Mouse (Mus musculus) heart, postnatal 0 days (tissue): ENCODE results near the gene Zbtb46. TPM values are rescaled to one million over a fixed set of nuclear protein-coding genes. Genes with fewer than 3 reads are reported as not detected.

Source experiments
- ATAC-seq: fragments of 200-750 bp; cut with Nextera tagmentation; 2 replicates; pipeline ENCODE4 v1.8.0; 2017; ENCODE audit warnings: low read depth, moderate number of reproducible peaks, moderate library complexity; ENCODE audit not compliant: insufficient read depth
- DNase-seq: peaks from one replicate; pipeline ENCODE4 v3.0.0-alpha.2; 2016; ENCODE audit warnings: low spot score
- H3K27ac ChIP-seq: fragments of 300-500 bp; sonication (generic); 2 replicates; pipeline ENCODE4 v1.5.1; 2014; ENCODE audit warnings: low read depth, mild to moderate bottlenecking
- H3K27me3 ChIP-seq: fragments of 300-500 bp; sonication (generic); 2 replicates; pipeline ENCODE4 v1.6.1; 2014; ENCODE audit warnings: low read length, mixed read lengths; ENCODE audit not compliant: control insufficient read depth, insufficient read depth
- H3K36me3 ChIP-seq: fragments of 300-500 bp; sonication (generic); replicated peaks from 2 replicates; pipeline ENCODE4 v1.6.1; 2014; ENCODE audit warnings: low read length, mixed read lengths; ENCODE audit not compliant: control insufficient read depth, insufficient read depth
- H3K4me1 ChIP-seq: fragments of 300-500 bp; sonication (generic); 2 replicates; pipeline ENCODE4 v1.6.1; 2014; ENCODE audit warnings: antibody characterized with exemption; ENCODE audit not compliant: control insufficient read depth, insufficient read depth
- H3K4me2 ChIP-seq: fragments of 300-500 bp; sonication (generic); 2 replicates; pipeline ENCODE4 v1.6.1; 2014; ENCODE audit warnings: low read depth, mild to moderate bottlenecking, low read length, moderate library complexity
- H3K4me3 ChIP-seq: fragments of 300-500 bp; sonication (generic); 2 replicates; pipeline ENCODE4 v1.5.1; 2014; ENCODE audit warnings: low read depth, low read length
- H3K9ac ChIP-seq: fragments of 300-500 bp; sonication (generic); replicated peaks from 2 replicates; pipeline ENCODE4 v1.6.1; 2014; ENCODE audit warnings: low read depth, low read length, mixed read lengths
- H3K9me3 ChIP-seq: fragments of 300-500 bp; sonication (generic); replicated peaks from 2 replicates; pipeline ENCODE4 v1.6.1; 2016; ENCODE audit warnings: low read length; ENCODE audit not compliant: control insufficient read depth
- CTCF ChIP-seq: IDR thresholded peaks from 2 replicates; pipeline ENCODE4 v1.5.1; 2016; ENCODE audit warnings: antibody characterized with exemption, control low read depth, low read depth
- EP300 ChIP-seq: IDR thresholded peaks from 2 replicates; pipeline ENCODE4 v1.6.1; 2016; ENCODE audit warnings: antibody characterized with exemption, low read depth
- WGBS: fragments of 180-500 bp; shearing (Covaris S2); extraction: QIAGEN DNeasy Blood & Tissue Kit; methylation state at CpG from one replicate; pipeline ENCODE4 v1.1.7; 2014; 5-methylcytosine and 5-hydroxymethylcytosine counted together
- polyA plus RNA-seq: library from polyadenylated mRNA; unstranded; fragments of >200 nt; fragmentation: Nextera tagmentation; extraction: Ambion mirVana; gene quantifications from 2 replicates; pipeline ENCODE4 v1.2.1, GENCODE M21; 2015
- total RNA-seq: library from RNA; depleted of rRNA; stranded (reverse); fragments of >200 nt; gene quantifications from 2 replicates; pipeline ENCODE4 v1.2.3, GENCODE M21; 2014; ENCODE audit warnings: low replicate concordance

Zbtb46 gene
- total and polyA plus RNA-seq, 2 experiments from 2014 or later = 7.5 to 18.4 TPM

DNA sequence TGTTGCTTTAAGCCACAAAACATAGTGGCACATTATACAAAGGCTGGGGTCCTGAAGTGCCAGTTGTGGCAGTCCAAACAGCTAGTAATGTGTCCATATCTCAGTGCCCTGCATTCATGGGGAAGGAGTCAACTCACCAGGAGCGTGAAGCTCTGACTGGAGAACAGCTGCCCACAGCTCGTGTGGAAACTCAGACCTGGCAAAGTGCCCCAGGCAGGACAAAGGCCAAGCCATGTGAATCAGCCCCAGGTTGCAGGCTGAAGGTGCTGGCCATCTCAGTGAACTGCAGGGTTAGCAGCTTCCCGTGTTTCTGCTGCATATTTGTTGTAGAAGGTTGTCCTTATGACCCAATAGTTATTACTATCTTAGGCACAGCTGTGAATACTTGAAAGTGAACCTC is 43.3 kb downstream of the Zbtb46 start:
- H3K36me3 ChIP-seq = 0 out of 2 replicates have a peak, but pooled peaks cover 5% of the 10 kb centered on the region
- H3K9ac ChIP-seq = no peak overlapping the region
- WGBS = 19% methylated on average over 3 of the region's 3 CpGs
- no peak overlapping the region for H3K4me3 ChIP-seq
- H3K27me3 ChIP-seq = no peaks in the 10 kb centered on the region
- no peak overlapping the region for H3K4me2 ChIP-seq
- TF ChIP-seq EP300 = no peak
- no peak for TF ChIP-seq CTCF
- ATAC-seq (0 out of 2 replicates have a peak, but pooled peaks have one; percentile 9), DNase-seq (no peak)
- H3K9me3 ChIP-seq = no peaks in the 10 kb centered on the region
- H3K4me1 ChIP-seq = peaks cover 19% of the 10 kb centered on the region; the same call in 1 of the 2 replicates
- H3K27ac ChIP-seq = 0 out of 2 replicates have a peak overlapping the region, but pooled peaks have one; percentile 23

- no peak overlapping the region for H3K4me2 ChIP-seq
- DNase-seq (no peak), ATAC-seq (no peak)
- H3K9me3 ChIP-seq = no peaks in the 10 kb centered on the region
- no peak overlapping the region for H3K27ac ChIP-seq
- no peak overlapping the region for H3K9ac ChIP-seq
- H3K27me3 ChIP-seq = no peaks in the 10 kb centered on the region
- TF ChIP-seq CTCF (no peak), EP300 (no peak)
- WGBS = 42% methylated on average over 2 of the region's 2 CpGs
- H3K4me1 ChIP-seq = 0 out of 2 replicates have a peak, but pooled peaks cover 8% of the 10 kb centered on the region
- no peak overlapping the region for H3K4me3 ChIP-seq
- 0 out of 2 replicates have a peak, but pooled peaks cover 14% of the 10 kb centered on the region for H3K36me3 ChIP-seq
Observed at GRCm38 (mm10) chr2:181413141-181413540, 46.1 kb downstream of the Zbtb46 start.

DNA sequence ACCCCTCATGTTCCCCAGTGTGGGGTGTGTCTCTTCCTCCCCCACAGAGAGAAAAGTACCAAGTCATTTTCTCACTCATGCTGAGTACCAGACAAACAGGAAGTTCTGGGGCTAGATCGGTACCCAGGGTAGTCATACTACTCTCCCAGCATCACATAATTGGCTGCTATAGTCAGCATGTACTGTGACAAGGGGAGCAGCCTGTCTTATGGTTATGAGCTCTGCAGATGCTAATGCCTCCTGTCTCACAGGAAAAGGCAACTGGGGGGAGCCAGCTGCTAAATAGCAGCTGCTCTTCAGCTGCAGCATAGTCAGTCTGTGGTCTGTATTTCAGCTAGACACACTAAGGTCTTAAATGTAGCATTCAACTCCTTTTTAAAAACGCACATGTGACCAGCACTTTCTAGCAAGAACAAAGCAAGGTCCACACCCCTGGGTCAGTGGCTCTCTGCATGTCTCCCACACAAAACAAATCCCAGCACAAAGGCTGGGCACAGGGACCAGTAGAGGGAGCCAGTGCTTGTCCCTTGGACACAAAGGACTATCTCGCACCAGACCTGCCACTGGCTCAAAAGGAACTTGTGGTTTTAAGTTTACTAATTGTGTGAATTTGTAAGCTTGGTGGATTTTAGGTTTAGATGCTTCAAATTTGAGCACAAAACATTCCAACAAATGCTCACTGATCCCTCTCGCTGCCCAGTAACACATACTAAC is 48.3 kb downstream of the Zbtb46 start:
- Histone ChIP-seq H3K36me3 (peaks cover 14% of the 10 kb centered on the region; the same call in 1 of the 2 replicates), H3K27me3 (no peaks in the 10 kb centered on the region), H3K9ac (no peak overlapping the region), H3K9me3 (no peaks in the 10 kb centered on the region), H3K4me2 (no peak overlapping the region), H3K27ac (no peak overlapping the region), H3K4me3 (no peak overlapping the region), H3K4me1 (0 out of 2 replicates have a peak, but pooled peaks cover 2% of the 10 kb centered on the region)
- TF ChIP-seq EP300 (no peak), CTCF (peak; percentile 94)
- DNase-seq = peak; percentile 75
- peak; percentile 87 for ATAC-seq
- WGBS = 34% methylated on average over 4 of the region's 4 CpGs

DNA sequence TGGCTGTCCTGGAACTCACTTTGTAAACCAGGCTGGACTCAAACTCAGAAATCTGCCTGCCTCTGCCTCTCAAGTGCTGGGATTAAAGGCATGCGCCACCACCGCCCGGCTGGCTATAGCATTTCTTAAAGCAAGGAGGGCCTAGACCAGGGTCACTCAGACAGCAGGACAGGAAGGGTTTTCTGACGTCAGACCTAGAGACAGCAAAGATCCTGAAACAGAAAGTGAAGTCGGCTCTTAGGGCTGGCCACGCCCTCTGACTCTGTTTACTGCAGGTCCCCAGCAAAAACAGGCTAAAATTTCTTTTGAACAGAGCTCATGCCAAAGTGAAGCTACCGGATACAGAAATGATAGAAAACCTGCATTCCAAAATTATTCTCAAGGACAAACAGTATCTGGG is 49.6 kb downstream of the Zbtb46 start:
- H3K4me1 ChIP-seq = no peaks in the 10 kb centered on the region
- no peak overlapping the region for H3K27ac ChIP-seq
- 73% methylated on average over 7 of the region's 7 CpGs for WGBS
- no peak overlapping the region for H3K4me2 ChIP-seq
- H3K4me3 ChIP-seq = no peak overlapping the region
- DNase-seq (no peak), ATAC-seq (no peak)
- TF ChIP-seq EP300 (no peak), CTCF (no peak)
- no peaks in the 10 kb centered on the region for H3K27me3 ChIP-seq
- H3K36me3 ChIP-seq = peaks cover 14% of the 10 kb centered on the region; the same call in 1 of the 2 replicates
- H3K9me3 ChIP-seq = no peaks in the 10 kb centered on the region
- no peak overlapping the region for H3K9ac ChIP-seq

DNA sequence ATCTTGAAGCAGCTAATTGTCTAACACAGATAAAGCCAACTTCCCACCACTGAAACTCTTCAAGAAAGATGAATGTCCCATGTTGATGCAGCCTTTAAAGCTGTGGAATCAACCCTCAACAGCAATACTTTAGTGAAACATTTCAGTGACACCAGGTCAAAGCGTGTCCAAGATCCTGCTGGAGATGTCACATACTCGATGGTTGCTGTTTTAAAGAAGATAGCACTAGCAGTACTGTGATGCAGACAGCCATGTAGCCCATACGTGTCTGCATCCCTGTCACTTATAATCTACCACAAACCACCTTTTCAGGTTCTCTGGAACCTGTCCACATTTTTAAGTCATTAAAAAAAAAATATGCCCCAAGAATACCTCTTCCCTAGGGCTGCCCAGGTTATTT is 55.5 kb downstream of the Zbtb46 start:
- H3K36me3 ChIP-seq = no peaks in the 10 kb centered on the region; the same call in 1 of the 2 replicates
- no peak overlapping the region for H3K4me2 ChIP-seq
- no peak overlapping the region for H3K4me3 ChIP-seq
- H3K9me3 ChIP-seq = no peaks in the 10 kb centered on the region
- H3K27ac ChIP-seq = no peak overlapping the region
- ATAC-seq = no peak
- H3K4me1 ChIP-seq = no peaks in the 10 kb centered on the region
- TF ChIP-seq EP300 = no peak
- no peak overlapping the region for H3K9ac ChIP-seq
- no peaks in the 10 kb centered on the region for H3K27me3 ChIP-seq
- WGBS = 84% methylated on average over 3 of the region's 3 CpGs
- no peak for DNase-seq
